Mouse (Mus musculus): ENCODE data around the gene Kif23. TPM values are rescaled to one million over a fixed set of nuclear protein-coding genes. Genes with fewer than 3 reads are reported as not detected.

Gene Kif23
- total RNA-seq, 1 experiment from 2014 or later = 78.3 TPM

- ATAC-seq (replicated peaks; ENCODE audit: insufficient number of reproducible peaks, low FRiP score, low TSS enrichment, poor library complexity, severe bottlenecking) = no peak
Measured at GRCm38 (mm10) chr9:61909633-61910032, 36.9 kb downstream of the Kif23 start.

GRCm38 (mm10) chr9:61908832-61909407, 37.7 kb downstream of the Kif23 start:
- ATAC-seq (replicated peaks; ENCODE audit: insufficient number of reproducible peaks, low FRiP score, low TSS enrichment, poor library complexity, severe bottlenecking) = no peak

GRCm38 (mm10) chr9:61908341-61908740, 38.2 kb downstream of the Kif23 start:
- ATAC-seq (replicated peaks; ENCODE audit: insufficient number of reproducible peaks, low FRiP score, low TSS enrichment, poor library complexity, severe bottlenecking) = no peak

- no peak for ATAC-seq (replicated peaks; ENCODE audit: insufficient number of reproducible peaks, low FRiP score, low TSS enrichment, poor library complexity, severe bottlenecking)
Measured at GRCm38 (mm10) chr9:61907621-61908295, 38.8 kb downstream of the Kif23 start.

- ATAC-seq (replicated peaks; ENCODE audit: insufficient number of reproducible peaks, low FRiP score, low TSS enrichment, poor library complexity, severe bottlenecking) = peak; percentile 68
Measured at GRCm38 (mm10) chr9:61906912-61907311, 39.7 kb downstream of the Kif23 start.

- no peak for ATAC-seq (replicated peaks; ENCODE audit: insufficient number of reproducible peaks, low FRiP score, low TSS enrichment, poor library complexity, severe bottlenecking)
Measured at GRCm38 (mm10) chr9:61905576-61905975, 41.0 kb downstream of the Kif23 start.

- no peak for ATAC-seq (replicated peaks; ENCODE audit: insufficient number of reproducible peaks, low FRiP score, low TSS enrichment, poor library complexity, severe bottlenecking)
Measured at GRCm38 (mm10) chr9:61904201-61904600, 42.4 kb downstream of the Kif23 start.

- no peak for ATAC-seq (replicated peaks; ENCODE audit: insufficient number of reproducible peaks, low FRiP score, low TSS enrichment, poor library complexity, severe bottlenecking)
Measured at GRCm38 (mm10) chr9:61902445-61902844, 44.1 kb downstream of the Kif23 start.

- no peak for ATAC-seq (replicated peaks; ENCODE audit: insufficient number of reproducible peaks, low FRiP score, low TSS enrichment, poor library complexity, severe bottlenecking)
Measured at GRCm38 (mm10) chr9:61901574-61901973, 45.0 kb downstream of the Kif23 start.

- 0 out of 2 replicates have a peak, but pooled peaks have one; percentile 58 for ATAC-seq (replicated peaks; ENCODE audit: insufficient number of reproducible peaks, low FRiP score, low TSS enrichment, poor library complexity, severe bottlenecking)
Measured at GRCm38 (mm10) chr9:61899804-61900203, 46.8 kb downstream of the Kif23 start.

- peak; percentile 42; the same call in 1 of the 2 replicates for ATAC-seq (replicated peaks; ENCODE audit: insufficient number of reproducible peaks, low FRiP score, low TSS enrichment, poor library complexity, severe bottlenecking)
Measured at GRCm38 (mm10) chr9:61898401-61898800, 48.2 kb downstream of the Kif23 start.

GRCm38 (mm10) chr9:61895014-61895413, 51.6 kb downstream of the Kif23 start:
- ATAC-seq (replicated peaks; ENCODE audit: insufficient number of reproducible peaks, low FRiP score, low TSS enrichment, poor library complexity, severe bottlenecking) = no peak

GRCm38 (mm10) chr9:61889855-61890254, 56.7 kb downstream of the Kif23 start:
- no peak for ATAC-seq (replicated peaks; ENCODE audit: insufficient number of reproducible peaks, low FRiP score, low TSS enrichment, poor library complexity, severe bottlenecking)

- no peak for ATAC-seq (replicated peaks; ENCODE audit: insufficient number of reproducible peaks, low FRiP score, low TSS enrichment, poor library complexity, severe bottlenecking)
Measured at GRCm38 (mm10) chr9:61887661-61888379, 58.8 kb downstream of the Kif23 start.

- ATAC-seq (replicated peaks; ENCODE audit: insufficient number of reproducible peaks, low FRiP score, low TSS enrichment, poor library complexity, severe bottlenecking) = no peak
Measured at GRCm38 (mm10) chr9:61885964-61886363, 60.6 kb downstream of the Kif23 start.

GRCm38 (mm10) chr9:61884936-61885335, 61.6 kb downstream of the Kif23 start:
- no peak for ATAC-seq (replicated peaks; ENCODE audit: insufficient number of reproducible peaks, low FRiP score, low TSS enrichment, poor library complexity, severe bottlenecking)

GRCm38 (mm10) chr9:61884375-61884774, 62.2 kb downstream of the Kif23 start:
- no peak for ATAC-seq (replicated peaks; ENCODE audit: insufficient number of reproducible peaks, low FRiP score, low TSS enrichment, poor library complexity, severe bottlenecking)

- no peak for ATAC-seq (replicated peaks; ENCODE audit: insufficient number of reproducible peaks, low FRiP score, low TSS enrichment, poor library complexity, severe bottlenecking)
Measured at GRCm38 (mm10) chr9:61882179-61882578, 64.4 kb downstream of the Kif23 start.

- ATAC-seq (replicated peaks; ENCODE audit: insufficient number of reproducible peaks, low FRiP score, low TSS enrichment, poor library complexity, severe bottlenecking) = no peak
Measured at GRCm38 (mm10) chr9:61878889-61879288, 67.7 kb downstream of the Kif23 start.

All from monocyte, adult 5-6 weeks (primary cell).